Mouse (Mus musculus): Measurements from ENCODE around the gene Slc44a2.

The Slc44a2 gene

DNA sequence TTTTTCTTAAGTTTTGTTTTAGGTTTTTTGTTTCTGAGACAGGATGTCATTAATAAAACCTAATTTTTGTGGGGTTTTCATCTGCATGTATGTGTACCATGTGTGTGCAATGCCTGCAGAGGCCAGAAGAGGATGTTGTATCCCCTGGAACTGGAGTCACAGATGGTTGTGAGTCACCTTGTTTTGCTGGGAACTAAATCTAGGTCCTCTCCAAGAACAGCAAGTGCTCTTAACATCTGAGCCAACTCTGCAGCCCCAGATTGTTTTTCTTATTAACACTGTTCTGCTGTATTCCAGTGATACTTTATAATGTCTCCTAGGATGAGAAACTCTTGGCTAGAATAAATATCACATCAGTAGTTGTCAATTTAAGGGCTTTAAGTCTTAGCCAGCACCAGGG is 60.4 kb downstream of the Slc44a2 start:
- no peak for DNase-seq (ENCODE audit: low spot score in 2 of 2)

DNA sequence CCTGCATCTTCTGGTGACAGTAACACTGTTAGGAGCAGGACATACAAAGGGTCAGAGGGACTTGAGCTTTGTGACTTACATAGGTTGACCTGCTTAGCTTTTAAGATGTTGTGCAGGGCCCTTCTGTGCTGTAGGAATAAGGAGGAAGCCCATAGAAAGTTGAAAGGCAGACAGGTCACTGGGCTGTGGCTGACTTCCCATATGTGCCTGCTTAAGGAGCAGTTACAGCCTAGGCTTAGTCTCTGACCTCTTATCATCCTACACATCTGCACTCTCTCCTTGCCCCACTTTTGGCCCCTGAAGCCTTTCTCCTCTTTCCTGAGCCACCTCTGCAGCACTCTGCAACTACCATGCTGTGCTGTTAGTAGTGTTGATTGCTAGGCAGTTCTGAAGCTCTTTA is 63.5 kb downstream of the Slc44a2 start:
- DNase-seq (ENCODE audit: low spot score in 2 of 2), result no peak

DNA sequence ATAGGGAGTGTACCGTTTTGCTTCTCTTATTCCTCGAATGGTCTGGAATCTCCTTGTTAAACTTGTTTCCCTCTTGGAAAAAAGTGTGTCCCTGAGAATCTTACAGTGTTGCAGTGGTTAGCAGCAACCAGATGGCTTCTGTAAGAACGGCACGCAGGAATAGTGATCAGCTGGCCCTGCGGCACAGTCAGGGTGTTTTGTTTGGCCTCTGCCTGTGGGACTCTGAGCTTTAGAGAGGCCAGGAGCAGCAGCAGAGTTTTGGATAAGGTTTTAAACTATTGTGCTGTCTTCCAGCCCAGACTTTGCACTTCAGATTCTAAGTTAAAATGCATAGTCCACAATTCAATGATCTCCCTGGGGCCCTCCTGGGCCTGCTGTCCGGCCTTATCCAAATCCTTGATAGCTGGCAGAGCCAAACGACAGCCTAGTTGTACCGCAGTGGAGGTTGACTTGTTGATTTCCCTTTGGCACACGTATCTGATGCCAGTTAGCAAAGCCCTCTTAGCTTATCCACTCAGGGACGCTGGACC is 72.2 kb downstream of the Slc44a2 start:
- no peak for DNase-seq (ENCODE audit: low spot score in 2 of 2)

DNA sequence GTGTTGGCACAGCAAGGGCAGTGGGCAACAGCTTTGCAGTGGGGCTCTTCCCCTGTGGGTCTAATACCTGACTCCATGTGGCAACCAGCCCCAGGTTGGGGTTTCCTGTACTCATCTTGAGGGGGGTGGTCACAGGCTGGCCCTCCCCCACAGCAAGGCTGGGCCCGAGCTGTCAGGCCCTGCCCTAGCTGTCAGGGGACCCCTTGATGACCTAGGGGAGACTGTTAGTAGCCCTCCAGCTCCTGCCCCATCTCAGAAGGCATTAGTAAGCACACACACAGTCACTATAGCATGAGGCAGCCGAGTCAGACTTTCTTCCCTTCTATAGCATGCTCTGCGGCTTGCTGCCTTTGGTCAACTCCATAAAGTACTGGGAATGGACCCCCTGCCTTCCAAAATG is 75.2 kb downstream of the Slc44a2 start:
- DNase-seq (ENCODE audit: low spot score in 2 of 2), result no peak

DNA sequence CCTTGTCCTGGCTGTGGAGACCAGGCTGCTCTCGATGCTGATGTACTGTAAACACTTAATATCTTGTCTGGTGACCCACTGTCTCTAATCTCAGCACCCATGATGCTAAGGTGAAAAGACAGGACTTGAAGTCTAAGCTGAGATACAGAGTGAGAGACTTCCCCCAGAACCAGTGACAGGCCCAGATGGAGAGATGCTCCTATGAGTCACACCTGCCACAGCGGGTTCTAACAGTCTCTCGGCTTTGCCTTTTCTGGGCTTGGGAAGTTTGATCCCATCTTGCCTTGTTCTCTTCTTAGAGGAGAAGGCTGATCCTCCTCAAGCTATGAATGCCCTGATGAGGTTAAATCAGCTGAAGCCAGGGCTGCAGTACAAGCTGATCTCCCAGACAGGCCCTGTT is 76.7 kb downstream of the Slc44a2 start:
- DNase-seq (ENCODE audit: low spot score in 2 of 2), result no peak

DNA sequence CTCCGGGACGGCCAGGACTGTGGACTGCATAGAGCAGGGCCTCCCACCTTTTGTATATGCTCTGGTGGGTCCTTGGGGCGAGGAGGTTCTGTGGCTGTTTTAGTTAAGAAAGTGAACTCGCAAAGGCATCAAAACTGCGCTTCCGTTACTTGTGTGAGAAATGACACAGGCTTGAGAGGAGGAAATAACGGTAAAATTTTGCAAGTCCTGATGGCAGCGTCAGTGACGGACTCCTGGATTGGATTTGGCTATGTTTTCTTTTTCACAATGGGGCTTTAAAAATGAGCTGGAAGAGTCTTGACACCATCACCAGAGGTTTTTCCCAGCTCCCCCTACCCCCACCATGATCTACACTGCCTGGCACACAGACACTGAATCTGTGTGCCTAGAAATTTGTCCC is 80.5 kb downstream of the Slc44a2 start:
- no peak for DNase-seq (ENCODE audit: low spot score in 2 of 2)

DNA sequence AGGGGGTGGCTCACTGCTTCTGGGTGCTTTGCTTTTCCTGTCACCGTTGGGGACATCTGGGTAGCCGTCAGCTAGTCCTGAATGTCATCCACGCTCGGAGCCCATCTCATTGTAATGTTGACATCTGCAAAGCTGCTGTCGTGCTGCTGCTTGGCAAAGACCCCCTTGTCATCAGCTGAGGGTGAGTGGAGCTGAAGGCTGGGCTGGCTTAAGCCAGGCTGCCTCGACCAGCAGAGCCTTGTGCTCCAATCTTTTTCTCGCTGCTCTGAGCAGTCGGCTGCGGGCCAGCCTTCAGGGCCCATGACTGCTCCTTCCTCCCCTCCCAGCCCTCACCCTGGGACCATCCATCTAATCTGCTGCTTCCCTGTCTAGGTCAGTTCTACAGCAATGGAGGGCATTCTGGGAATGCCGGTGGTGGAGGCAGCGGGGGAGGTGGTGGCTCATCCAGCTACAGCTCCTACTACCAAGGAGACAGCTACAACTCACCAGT is 82.3 kb downstream of the Slc44a2 start:
- no peak for DNase-seq (ENCODE audit: low spot score in 2 of 2)

DNA sequence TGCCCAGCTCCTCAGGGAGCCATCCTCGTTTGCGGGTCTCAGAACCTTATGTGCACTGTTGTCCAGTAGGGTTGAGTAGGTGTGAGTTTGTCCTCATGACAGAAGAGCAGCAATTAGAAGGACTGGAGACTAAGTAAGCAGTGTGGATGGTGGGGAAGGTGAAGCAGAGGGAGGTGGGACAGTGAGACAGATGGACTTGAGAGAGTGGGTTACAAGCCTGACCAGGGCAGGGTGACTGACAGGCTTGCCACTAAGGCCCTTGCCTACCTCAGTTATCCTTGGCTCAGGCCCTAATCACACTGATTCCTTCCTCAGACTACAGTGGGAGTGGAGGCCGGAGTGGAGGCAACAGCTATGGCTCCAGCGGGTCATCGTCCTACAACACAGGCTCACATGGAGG is 83.2 kb downstream of the Slc44a2 start:
- DNase-seq (ENCODE audit: low spot score in 2 of 2), result no peak
